Mouse (Mus musculus) erythroblast, embryonic 14.5 days (primary cell): ENCODE measurements around the gene Dand5.

Source experiments
- GATA1 ChIP-seq: IDR thresholded peaks from 2 replicates; pipeline ENCODE4 v1.6.1; 2012; ENCODE audit warnings: low read length, inconsistent platforms, mixed read lengths
- TAL1 ChIP-seq: IDR thresholded peaks from 3 replicates; pipeline ENCODE4 v1.6.1; 2012; ENCODE audit warnings: low read length, inconsistent platforms, mixed read lengths

DNA sequence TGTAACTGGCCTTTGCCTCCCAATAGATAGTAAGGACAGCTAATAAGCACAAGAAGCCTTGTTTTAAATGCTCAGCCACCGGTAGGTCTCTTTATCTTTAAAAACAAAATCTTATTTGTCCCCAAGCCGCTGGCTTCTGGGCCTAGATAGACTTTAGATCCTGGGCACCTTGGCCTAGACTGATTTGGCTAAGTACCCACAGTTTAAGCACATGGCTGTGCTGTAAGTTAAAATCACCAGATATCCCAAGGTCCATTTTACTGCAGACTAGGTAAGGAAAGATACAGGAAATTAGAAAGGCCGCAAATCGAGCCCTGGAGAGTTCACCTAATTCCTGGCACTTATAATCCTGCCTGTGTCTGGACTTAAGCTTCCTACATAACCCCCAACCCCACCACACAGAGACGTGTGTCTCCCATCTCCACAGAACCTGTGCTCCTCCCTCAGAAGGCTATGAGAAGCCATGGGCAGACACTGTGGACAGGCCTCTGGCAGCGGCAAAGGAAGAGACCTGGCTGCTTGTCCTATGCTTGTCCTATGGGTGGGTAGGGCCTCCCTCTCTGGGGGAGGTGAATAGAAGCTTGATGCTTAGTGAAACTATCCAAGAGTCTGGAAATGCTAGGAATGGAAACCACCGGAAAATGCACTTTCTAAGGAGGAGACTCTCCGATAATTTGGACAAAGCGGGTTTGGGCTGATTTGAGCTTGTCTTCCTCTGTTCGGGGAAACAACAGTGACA is 44.6 kb downstream of the Dand5 start:
- TF ChIP-seq GATA1 = no peak
- no peak for TF ChIP-seq TAL1
